In the genomic region with DNA sequence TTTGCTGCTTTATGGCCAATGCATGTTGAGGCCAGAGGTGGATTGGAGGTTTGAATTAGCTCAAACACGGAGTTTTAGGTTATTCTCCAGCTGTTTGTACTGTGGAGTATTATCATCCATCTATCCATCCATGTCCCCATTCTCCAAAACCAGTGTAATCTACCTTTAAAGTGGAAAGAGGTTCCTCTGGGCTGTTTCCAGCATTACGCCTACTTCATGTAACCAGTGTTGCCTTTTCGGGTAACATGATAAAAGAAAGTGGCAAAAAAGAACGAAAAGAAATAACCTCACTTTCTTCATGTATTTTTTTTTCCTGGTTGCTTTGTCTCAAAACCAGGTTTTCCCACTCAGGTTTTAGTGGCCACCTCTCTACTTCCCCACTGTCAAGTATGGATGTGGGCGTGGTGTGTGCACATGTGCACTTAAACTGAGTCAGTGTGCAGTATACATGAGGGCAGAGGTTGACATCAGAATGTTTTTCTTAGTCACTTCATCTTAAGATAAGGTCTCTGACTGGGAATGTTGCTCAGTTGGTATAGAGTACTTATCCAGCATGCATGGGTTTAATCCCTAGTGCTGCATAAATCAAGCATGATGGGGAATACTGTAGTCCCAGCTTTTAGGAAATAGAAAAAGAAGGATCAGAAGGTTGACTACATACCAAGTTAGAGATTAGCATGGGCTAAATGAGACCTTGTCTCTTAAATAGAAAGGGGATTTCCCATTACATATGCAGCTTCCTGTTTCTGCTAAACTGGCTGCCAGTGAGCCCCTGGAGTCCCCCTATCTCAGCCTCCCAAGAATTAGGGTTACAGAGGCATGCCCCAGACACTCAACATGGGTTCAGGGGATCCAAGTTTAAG, we compare ENCODE assay signal across 14 mouse cellular contexts. TPM values are rescaled to one million over a fixed set of nuclear protein-coding genes. Genes with fewer than 3 reads are reported as not detected.
DNase-seq lines count a peak whose midpoint lies in the region; ATAC-seq lines count a peak whose summit lies in the region.
"Had no signal": no experiment of that assay in that cellular context is flagged by ENCODE, and none has a peak within 500 bp of the region (broad histone marks: within the 10 kb centered on the region; RNA-seq: fewer than 3 reads in every experiment).

No protein-coding gene starts in this region.

- H3K36me3 ChIP-seq in kidney, embryonic 15.5 days = peaks cover 6% of the 10 kb centered on the region
- H3K36me3 ChIP-seq: heart, embryonic 10.5 days; midbrain, embryonic 12.5 days had no signal

- H3K27ac ChIP-seq in kidney, embryonic 15.5 days = peak overlapping the region; percentile 59
- H3K27ac ChIP-seq: forebrain, embryonic 12.5 days; heart, embryonic 10.5 days; midbrain, embryonic 12.5 days had no signal

- no peak for DNase-seq in kidney, postnatal 10 days
- peak; percentile 71 for DNase-seq in A20 (ENCODE audit: low read depth, low spot score)
- DNase-seq in embryo, embryonic 10.5 days (ENCODE audit: low spot score) = no peak
- no peak for DNase-seq in urinary bladder, postnatal 36 days (ENCODE audit: low spot score in 2 of 2)
- no peak for DNase-seq in adrenal gland, postnatal 10 days
- DNase-seq: adrenal gland, postnatal 14 days; cerebellum, postnatal 10 days; kidney, postnatal 14 days had no signal

- 67% methylated on average over 5 of the region's 5 CpGs for WGBS in kidney, embryonic 15.5 days

- no peak overlapping the region for H3K4me3 ChIP-seq in kidney, embryonic 15.5 days (replicated peaks)
- H3K4me3 ChIP-seq: forebrain, embryonic 12.5 days; heart, embryonic 10.5 days; midbrain, embryonic 12.5 days had no signal

- H3K9me3 ChIP-seq in kidney, embryonic 15.5 days (replicated peaks) = no peaks in the 10 kb centered on the region
- H3K9me3 ChIP-seq: forebrain, embryonic 12.5 days; heart, embryonic 10.5 days; midbrain, embryonic 12.5 days had no signal

- H3K4me1 ChIP-seq in kidney, embryonic 15.5 days = peaks cover 18% of the 10 kb centered on the region

- H3K9ac ChIP-seq in kidney, embryonic 15.5 days = no peak overlapping the region
- H3K9ac ChIP-seq: forebrain, embryonic 12.5 days; midbrain, embryonic 12.5 days had no signal

- no peaks in the 10 kb centered on the region for H3K27me3 ChIP-seq in kidney, embryonic 15.5 days
- H3K27me3 ChIP-seq: forebrain, embryonic 12.5 days; midbrain, embryonic 12.5 days had no signal

- H3K4me2 ChIP-seq in kidney, embryonic 15.5 days = no peak overlapping the region
- H3K4me2 ChIP-seq: forebrain, embryonic 12.5 days; midbrain, embryonic 12.5 days had no signal

- ATAC-seq in kidney, embryonic 15.5 days (replicated peaks; ENCODE audit: low FRiP score) = 0 out of 2 replicates have a peak, but pooled peaks have one; percentile 49
- ATAC-seq in activated CD4-positive, CD25-positive, alpha-beta regulatory T cell, adult 4 months = peak; percentile 85
- ATAC-seq in megakaryocyte progenitor cell, adult 5-6 weeks (replicated peaks; ENCODE audit: poor library complexity) = peak; percentile 71

RNA-seq across cellular contexts. Expression of gene Ubtd2, which starts 33.9 kb away (rescaled TPM):
- 45.1 and 46.1 TPM in 2 replicates for polyA plus RNA-seq in kidney, embryonic 15.5 days (2015; fragmentation: Nextera tagmentation; extraction: Ambion mirVana)
- polyA plus RNA-seq in activated CD4-positive, CD25-positive, alpha-beta regulatory T cell, adult 4 months (2017; shearing (Covaris generic)) = 1 to 10 TPM; 2.3 to 3.1 TPM
- 6.5 and 9.7 TPM in 2 replicates for total RNA-seq in megakaryocyte progenitor cell, adult 5-6 weeks (2015)
- total RNA-seq in megakaryocyte progenitor cell, adult 5-6 weeks (2017) = 2.6 and 4.0 TPM in 2 replicates
- total RNA-seq in adrenal gland, postnatal 10 days (2021) = 10 to 100 TPM; 19.0 to 21.0 TPM

RNA-seq across cellular contexts. Expression of gene Efcab9, which starts 42.8 kb away (rescaled TPM):
- 0.42 TPM in 1 of 2 replicates, not detected in the other for polyA plus RNA-seq in kidney, embryonic 15.5 days (2015; fragmentation: Nextera tagmentation; extraction: Ambion mirVana)
- polyA plus RNA-seq in activated CD4-positive, CD25-positive, alpha-beta regulatory T cell, adult 4 months (2017; shearing (Covaris generic)) = 1 to 10 TPM; 1.1 to 1.2 TPM
- 1.7 TPM in 1 of 2 replicates, not detected in the other for total RNA-seq in megakaryocyte progenitor cell, adult 5-6 weeks (2015)
- total RNA-seq in megakaryocyte progenitor cell, adult 5-6 weeks (2017) = 0.50 and 1.2 TPM in 2 replicates
- total RNA-seq in adrenal gland, postnatal 10 days (2021) = 1 to 10 TPM in 1 of 2 experiments, under 1 TPM in 1; 0.93 to 1.2 TPM
- total RNA-seq: adrenal gland, postnatal 14 days had no signal
- polyA plus RNA-seq: heart, embryonic 10.5 days had no signal

RNA-seq across cellular contexts. Expression of gene Stk10, which starts 44.1 kb away (rescaled TPM):
- polyA plus RNA-seq in kidney, embryonic 15.5 days (2015; fragmentation: Nextera tagmentation; extraction: Ambion mirVana) = 5.4 TPM in 2 replicates
- polyA plus RNA-seq in activated CD4-positive, CD25-positive, alpha-beta regulatory T cell, adult 4 months (2017; shearing (Covaris generic)) = 100 to 1,000 TPM in 1 of 2 experiments, 10 to 100 TPM in 1; 66.9 to 116 TPM
- 12.8 and 15.8 TPM in 2 replicates for total RNA-seq in megakaryocyte progenitor cell, adult 5-6 weeks (2015)
- 15.7 and 16.8 TPM in 2 replicates for total RNA-seq in megakaryocyte progenitor cell, adult 5-6 weeks (2017)
- total RNA-seq in adrenal gland, postnatal 10 days (2021) = 10 to 100 TPM; 11.9 to 15.1 TPM
